Mouse (Mus musculus) adrenal gland, adult 2 months (tissue): ENCODE measurements around the gene Inafm2. TPM values are rescaled to one million over a fixed set of nuclear protein-coding genes. Genes with fewer than 3 reads are reported as not detected.

ENCODE experiments used
- DNase-seq: peaks from one replicate; pipeline ENCODE4 v3.0.0; 2021
- polyA plus RNA-seq: library from polyadenylated mRNA; depleted of rRNA; stranded (reverse); fragments of >200 nt; gene quantifications from 2 replicates; pipeline ENCODE4 v1.2.3, GENCODE M21; 2012; rRNA removed
- total RNA-seq, 2 experiments: library from RNA; stranded (reverse); gene quantifications; 2 replicates each; pipeline ENCODE4 v1.2.3; 2021

The Inafm2 gene
- total and polyA plus RNA-seq, 3 experiments, result 22.1 to 45.0 (median 30.0) TPM

DNA sequence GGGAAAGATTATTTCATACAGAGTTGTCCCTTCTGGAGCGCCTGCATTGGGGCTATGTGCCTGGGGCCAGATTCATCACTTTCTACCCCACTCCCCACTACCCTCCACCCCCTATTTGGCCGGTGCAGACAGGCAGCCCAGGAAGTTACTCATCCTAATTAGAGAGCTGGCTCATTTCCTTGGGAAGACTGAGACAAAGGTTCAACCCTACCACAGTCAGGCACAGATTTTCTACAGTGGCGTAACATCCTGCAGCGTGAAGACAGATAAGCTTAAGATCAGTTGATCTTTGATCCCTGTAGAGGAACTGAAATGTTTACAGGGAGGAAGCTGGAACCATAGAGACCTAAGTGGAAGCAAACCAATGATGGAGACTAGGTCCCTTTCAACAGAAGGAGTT is 36.7 kb downstream of the Inafm2 start:
- no peak for DNase-seq

DNA sequence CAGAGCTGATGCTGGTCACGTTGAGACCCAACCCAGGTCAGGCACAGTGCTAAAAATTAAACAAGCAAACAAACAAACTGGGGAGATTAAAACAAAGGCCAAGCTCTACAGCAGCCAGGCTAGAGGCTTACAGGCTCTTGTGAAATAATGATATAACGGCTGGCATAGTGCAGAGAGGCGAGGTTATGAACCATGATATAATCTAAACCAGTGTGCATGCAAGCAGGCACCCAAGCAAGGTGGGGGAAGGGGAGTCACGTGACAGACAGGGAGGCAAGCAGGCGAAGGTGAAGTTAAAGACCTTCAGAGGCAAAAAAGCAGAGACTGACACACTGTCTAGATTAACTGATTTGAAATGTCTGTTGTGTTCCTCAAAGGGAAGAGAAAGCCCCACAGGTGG is 37.5 kb downstream of the Inafm2 start:
- no peak for DNase-seq

DNA sequence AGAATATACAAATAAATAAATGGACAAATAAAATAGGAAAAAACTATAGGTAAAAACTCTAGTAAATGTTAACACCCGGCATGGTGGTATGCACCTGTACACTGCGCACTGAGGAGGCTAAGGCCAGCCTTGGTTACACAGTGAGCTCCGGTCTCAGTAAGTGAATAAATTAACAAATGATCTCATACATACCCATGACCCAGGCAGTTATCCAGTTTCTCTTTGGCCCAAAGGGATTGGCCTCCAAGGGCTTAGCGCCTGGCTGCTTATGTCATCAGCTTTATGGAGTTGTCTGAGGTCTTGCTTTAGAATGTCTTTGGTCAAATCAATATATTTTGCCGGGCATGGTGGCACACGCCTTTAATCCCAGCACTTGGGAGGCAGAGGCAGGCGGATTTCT is 38.1 kb downstream of the Inafm2 start:
- no peak for DNase-seq

DNA sequence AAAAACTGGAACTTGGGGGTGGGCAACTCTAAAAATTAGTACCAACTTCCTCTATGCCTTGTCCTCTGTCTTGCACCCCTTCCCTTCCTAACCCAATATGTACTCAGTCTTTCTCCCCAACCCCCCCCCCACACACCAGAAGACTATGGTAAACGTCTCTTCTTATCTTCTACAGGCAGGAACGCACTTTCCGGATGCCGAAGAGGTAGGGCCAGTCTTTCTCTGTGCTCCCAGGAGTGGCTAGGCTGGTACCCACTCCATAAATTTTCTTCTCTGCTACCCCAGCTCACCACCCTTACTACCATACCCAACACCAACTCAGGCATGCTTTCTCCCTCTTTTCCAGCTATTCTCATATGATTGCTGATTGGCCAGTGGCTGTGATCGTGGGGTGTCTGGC is 41.0 kb downstream of the Inafm2 start:
- no peak for DNase-seq

DNA sequence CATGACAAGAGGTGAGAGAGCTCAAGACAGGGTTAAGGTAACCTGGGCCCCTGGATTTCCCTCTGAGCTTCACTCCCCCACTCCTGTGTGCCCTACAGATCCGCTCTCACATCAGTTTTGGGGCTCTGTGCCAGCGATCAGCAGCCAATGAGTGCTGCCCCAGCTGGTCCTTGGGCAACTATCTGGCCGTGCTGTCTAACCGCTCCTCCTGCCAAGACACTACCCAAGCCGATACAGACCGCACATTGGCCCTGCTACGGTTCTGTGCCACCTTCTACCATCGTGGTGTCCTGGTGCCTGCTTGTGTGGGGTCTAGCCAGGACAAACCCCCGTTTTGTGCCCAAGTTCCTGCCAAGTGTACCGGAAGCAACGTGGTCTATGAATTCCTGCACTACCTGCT is 43.9 kb downstream of the Inafm2 start:
- DNase-seq, result peak; percentile 76

DNA sequence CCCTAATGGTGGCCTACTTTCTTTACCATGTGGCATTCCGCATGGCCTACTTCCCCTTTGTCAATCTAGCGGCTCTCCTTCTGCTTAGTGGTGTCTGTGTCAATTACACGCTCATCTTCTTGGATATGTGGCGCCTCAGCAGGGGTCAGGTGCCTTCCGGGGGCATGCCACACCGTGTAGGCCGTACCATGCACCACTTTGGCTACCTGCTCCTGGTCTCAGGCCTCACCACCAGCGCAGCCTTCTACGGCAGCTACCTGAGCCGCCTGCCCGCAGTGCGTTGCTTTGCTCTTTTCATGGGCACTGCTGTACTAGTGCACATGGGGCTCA is 44.6 kb downstream of the Inafm2 start:
- no peak for DNase-seq

DNA sequence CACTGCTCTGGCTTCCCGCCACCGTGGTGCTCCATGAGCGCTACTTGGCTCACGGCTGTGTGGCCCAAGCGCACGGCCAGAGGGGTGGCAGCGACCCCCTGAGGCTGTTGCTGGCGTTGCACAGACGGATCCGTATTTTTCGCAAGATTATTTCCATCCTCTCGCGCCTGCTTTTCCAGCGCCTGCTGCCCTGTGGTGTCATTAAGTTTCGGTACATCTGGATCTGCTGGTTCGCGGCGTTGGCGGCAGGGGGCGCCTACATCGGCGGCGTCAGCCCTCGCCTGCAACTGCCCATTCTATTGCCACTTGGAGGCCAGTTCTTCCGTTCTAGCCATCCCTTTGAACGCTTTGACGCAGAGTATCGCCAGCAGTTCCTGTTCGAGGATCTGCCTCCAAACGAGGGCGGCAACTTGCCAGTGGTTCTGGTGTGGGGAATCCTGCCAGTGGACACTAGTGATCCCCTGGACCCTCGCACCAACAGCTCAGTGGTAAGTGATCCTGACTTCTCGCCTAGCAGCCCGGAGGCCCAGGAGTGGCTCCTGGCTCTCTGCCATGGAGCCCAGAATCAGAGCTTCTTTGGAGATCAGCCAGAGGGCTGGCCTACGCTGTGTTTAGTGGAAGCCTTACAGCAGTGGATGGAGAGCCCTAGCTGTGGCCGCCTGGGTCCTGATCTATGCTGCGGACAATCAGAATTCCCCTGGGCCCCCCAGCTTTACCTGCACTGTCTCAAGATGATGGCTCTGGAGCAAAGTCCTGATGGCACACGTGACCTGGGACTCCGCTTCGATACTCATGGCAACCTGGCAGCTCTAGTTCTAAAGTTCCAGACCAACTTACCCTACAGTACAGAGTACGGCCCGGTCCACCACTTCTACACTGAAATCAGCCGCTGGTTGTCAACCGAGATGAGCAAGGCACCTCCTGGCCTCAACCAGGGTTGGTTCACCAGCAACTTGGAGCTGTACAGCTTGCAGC is 45.3 kb downstream of the Inafm2 start:
- DNase-seq, result peak; percentile 87

DNA sequence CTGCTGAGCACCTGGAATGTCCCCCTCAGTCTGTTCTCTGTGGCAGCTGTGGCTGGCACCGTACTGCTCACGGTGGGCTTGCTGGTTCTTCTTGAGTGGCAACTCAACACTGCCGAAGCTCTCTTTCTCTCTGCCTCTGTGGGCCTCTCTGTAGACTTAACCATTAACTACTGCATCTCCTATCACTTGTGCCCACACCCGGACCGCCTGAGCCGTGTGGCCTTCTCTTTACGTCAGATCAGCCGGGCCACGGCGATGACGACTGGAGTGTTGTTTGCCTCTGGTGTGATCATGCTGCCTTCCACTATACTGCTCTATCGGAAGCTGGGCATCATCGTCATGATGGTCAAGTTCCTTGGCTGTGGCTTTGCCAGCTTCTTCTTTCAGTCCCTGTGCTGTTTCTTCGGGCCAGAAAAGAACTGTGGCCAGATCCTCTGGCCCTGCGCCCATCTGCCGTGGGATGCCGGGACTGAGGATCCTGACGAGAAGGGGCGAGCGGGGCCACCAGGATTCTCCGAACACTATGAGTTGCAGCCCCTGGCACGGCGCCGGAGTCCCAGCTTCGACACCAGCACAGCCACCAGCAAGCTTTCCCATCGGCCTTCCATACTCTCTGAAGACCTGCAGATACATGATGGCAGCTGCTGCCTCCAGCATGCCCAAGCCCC is 46.2 kb downstream of the Inafm2 start:
- DNase-seq, result no peak

DNA sequence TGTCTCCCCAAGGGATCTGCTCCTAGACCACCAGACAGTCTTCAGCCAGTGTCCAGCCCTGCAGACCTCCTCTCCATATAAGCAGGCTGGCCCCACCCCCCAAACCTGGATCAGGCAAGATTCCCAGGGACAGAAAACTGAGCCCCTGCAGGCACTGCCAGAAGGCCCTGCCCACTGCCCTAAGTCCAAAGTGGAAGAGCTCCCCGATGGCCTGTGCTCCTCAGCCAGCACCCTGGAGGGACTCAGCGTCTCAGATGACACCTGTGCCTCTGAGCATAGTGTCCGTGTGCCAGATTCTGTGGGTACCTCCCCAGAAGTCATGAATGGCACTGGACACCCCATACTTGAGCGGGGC is 46.7 kb downstream of the Inafm2 start:
- no peak for DNase-seq

DNA sequence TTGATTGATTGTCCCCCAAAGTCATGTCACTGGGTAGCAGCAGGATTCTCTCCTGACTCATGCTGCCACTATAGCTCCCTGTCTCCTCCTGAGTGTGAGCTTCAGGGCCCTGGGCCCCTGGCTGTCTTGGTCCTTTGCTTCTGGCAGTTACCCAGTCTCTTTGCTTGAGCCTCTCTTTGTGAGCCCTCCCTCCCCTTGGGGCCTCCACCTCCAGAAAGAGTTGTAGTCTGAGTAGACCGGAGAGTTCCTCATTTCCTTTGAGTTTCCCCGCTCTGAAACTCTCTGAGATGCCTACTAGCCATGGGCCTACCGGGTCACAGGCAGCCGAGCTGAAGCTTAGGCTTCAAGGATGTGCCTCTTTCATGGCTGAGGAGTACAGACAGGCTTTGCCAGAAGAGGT is 48.1 kb downstream of the Inafm2 start:
- no peak for DNase-seq

Other genes with a start within 250 kb of the Inafm2 start
- gene Bmf, start 196.1 kb upstream of the Inafm2 start, total RNA-seq, result 10 to 100 TPM in 1 of 2 experiments, 1 to 10 TPM in 1; 8.9 to 15.9 TPM
- 29.6 and 31.1 TPM in 2 replicates for gene Bmf, start 196.1 kb upstream of the Inafm2 start, polyA plus RNA-seq
- 1 to 10 TPM; 2.8 to 4.6 TPM for gene Bub1b, start 147.5 kb upstream of the Inafm2 start, total RNA-seq
- gene Bub1b, start 147.5 kb upstream of the Inafm2 start, polyA plus RNA-seq, result 1.0 and 1.1 TPM in 2 replicates
- gene Pak6, start 82.5 kb upstream of the Inafm2 start, total RNA-seq, result 10 to 100 TPM; 12.0 to 22.5 TPM
- 35.3 and 38.7 TPM in 2 replicates for gene Pak6, start 82.5 kb upstream of the Inafm2 start, polyA plus RNA-seq
- gene Ankrd63, start 41.8 kb upstream of the Inafm2 start, total RNA-seq, result under 1 TPM; 0.14 to 0.35 TPM
- gene Ankrd63, start 41.8 kb upstream of the Inafm2 start, polyA plus RNA-seq, result 0.26 and 0.29 TPM in 2 replicates
- gene Plcb2, start 17.3 kb upstream of the Inafm2 start, total RNA-seq, result 1 to 10 TPM; 1.6 to 2.4 TPM
- 0.97 and 1.4 TPM in 2 replicates for gene Plcb2, start 17.3 kb upstream of the Inafm2 start, polyA plus RNA-seq
- 10 to 100 TPM in 1 of 2 experiments, 1 to 10 TPM in 1; 3.3 to 13.9 TPM for gene Ccdc9b, start 16.9 kb downstream of the Inafm2 start, total RNA-seq
- gene Ccdc9b, start 16.9 kb downstream of the Inafm2 start, polyA plus RNA-seq, result 4.0 and 5.3 TPM in 2 replicates
- gene Phgr1, start 27.0 kb downstream of the Inafm2 start, total RNA-seq, result not detected
- 0.83 TPM in 1 of 2 replicates, not detected in the other for gene Phgr1, start 27.0 kb downstream of the Inafm2 start, polyA plus RNA-seq
- gene Disp2, start 34.0 kb downstream of the Inafm2 start, total RNA-seq, result 10 to 100 TPM; 27.0 to 38.5 TPM
- gene Disp2, start 34.0 kb downstream of the Inafm2 start, polyA plus RNA-seq, result 25.9 and 27.7 TPM in 2 replicates
- gene Knstrn, start 68.2 kb downstream of the Inafm2 start, total RNA-seq, result 1 to 10 TPM; 1.8 to 2.1 TPM
- gene Knstrn, start 68.2 kb downstream of the Inafm2 start, polyA plus RNA-seq, result 0.26 and 0.65 TPM in 2 replicates
- gene Ivd, start 116.2 kb downstream of the Inafm2 start, total RNA-seq, result 100 to 1,000 TPM; 245 to 355 TPM
- gene Ivd, start 116.2 kb downstream of the Inafm2 start, polyA plus RNA-seq, result 205 and 242 TPM in 2 replicates
- gene Bahd1, start 154.6 kb downstream of the Inafm2 start, total RNA-seq, result 10 to 100 TPM; 36.5 to 46.0 TPM
- 59.5 and 60.3 TPM in 2 replicates for gene Bahd1, start 154.6 kb downstream of the Inafm2 start, polyA plus RNA-seq
- 10 to 100 TPM in 1 of 2 experiments, 1 to 10 TPM in 1; 7.8 to 15.7 TPM for gene Chst14, start 180.7 kb downstream of the Inafm2 start, total RNA-seq
- gene Chst14, start 180.7 kb downstream of the Inafm2 start, polyA plus RNA-seq, result 21.6 and 22.0 TPM in 2 replicates